Mouse (Mus musculus) heart, embryonic 15.5 days (tissue): ENCODE results near the gene Abcd2. TPM values are rescaled to one million over a fixed set of nuclear protein-coding genes. Genes with fewer than 3 reads are reported as not detected.

ENCODE experiments used
- ATAC-seq: fragments of 200-750 bp; cut with Nextera tagmentation; replicated peaks from 2 replicates; pipeline ENCODE4 v1.8.0; 2017; ENCODE audit warnings: low read depth, moderate TSS enrichment; ENCODE audit not compliant: insufficient number of reproducible peaks, insufficient read depth, low FRiP score
- H3K27ac ChIP-seq: fragments of 300-500 bp; sonication (generic); 2 replicates; pipeline ENCODE4 v1.5.1; 2015; ENCODE audit warnings: mild to moderate bottlenecking, inconsistent platforms
- H3K27me3 ChIP-seq: fragments of 300-500 bp; sonication (generic); 2 replicates; pipeline ENCODE4 v1.6.1; 2015; ENCODE audit warnings: inconsistent platforms
- H3K36me3 ChIP-seq: fragments of 300-500 bp; sonication (generic); 2 replicates; pipeline ENCODE4 v1.6.1; 2015; ENCODE audit warnings: mild to moderate bottlenecking, inconsistent platforms
- H3K4me1 ChIP-seq: fragments of 300-500 bp; sonication (generic); replicated peaks from 2 replicates; pipeline ENCODE4 v1.6.1; 2015; ENCODE audit warnings: inconsistent platforms
- H3K4me2 ChIP-seq: fragments of 300-500 bp; sonication (generic); 2 replicates; pipeline ENCODE4 v1.6.1; 2015; ENCODE audit warnings: inconsistent platforms, mild to moderate bottlenecking, moderate library complexity
- H3K4me3 ChIP-seq: fragments of 300-500 bp; sonication (generic); 2 replicates; pipeline ENCODE4 v1.5.1; 2015; ENCODE audit warnings: mild to moderate bottlenecking, inconsistent platforms
- H3K9ac ChIP-seq: fragments of 300-500 bp; sonication (generic); 2 replicates; pipeline ENCODE4 v1.6.1; 2015; ENCODE audit warnings: mild to moderate bottlenecking, inconsistent platforms
- H3K9me3 ChIP-seq: fragments of 300-500 bp; sonication (generic); replicated peaks from 2 replicates; pipeline ENCODE4 v1.6.1; 2016; ENCODE audit warnings: inconsistent platforms
- WGBS: fragments of 180-500 bp; shearing (Covaris S2); methylation state at CpG from one replicate; pipeline ENCODE4 v1.1.7; 2015; ENCODE audit warnings: mixed read lengths; 5-methylcytosine and 5-hydroxymethylcytosine counted together
- polyA plus RNA-seq: library from polyadenylated mRNA; unstranded; fragments of >200 nt; fragmentation: Nextera tagmentation; extraction: Ambion mirVana; gene quantifications from 2 replicates; pipeline ENCODE4 v1.2.1, GENCODE M21; 2015

Abcd2 gene
- polyA plus RNA-seq, 1 experiment from 2014 or later: 0.55 TPM

DNA sequence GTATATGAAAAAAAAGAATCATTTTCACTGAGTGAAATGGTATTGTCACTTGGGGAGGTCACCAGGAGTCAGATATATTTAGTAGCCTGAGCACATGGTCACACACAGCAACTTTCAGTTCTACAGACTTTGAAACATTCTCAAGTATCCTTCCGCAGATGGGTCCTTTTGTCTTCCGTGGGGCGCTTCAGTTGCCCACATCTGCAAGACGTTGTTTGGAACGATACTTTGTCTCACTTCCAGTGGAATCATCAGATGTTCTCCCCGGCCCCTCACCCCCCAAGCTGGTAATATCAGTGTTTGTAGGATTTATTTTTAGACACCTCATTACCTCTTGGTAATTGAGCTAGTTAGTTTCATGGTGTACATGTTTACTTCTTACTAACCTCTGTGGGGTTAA, 5.2 kb downstream of the Abcd2 start:
- Histone ChIP-seq H3K9ac (no peak overlapping the region), H3K27me3 (no peaks in the 10 kb centered on the region), H3K4me2 (no peak overlapping the region), H3K4me1 (peaks cover 9% of the 10 kb centered on the region), H3K36me3 (no peaks in the 10 kb centered on the region), H3K9me3 (no peaks in the 10 kb centered on the region), H3K4me3 (no peak overlapping the region), H3K27ac (no peak overlapping the region)
- WGBS: 73% methylated on average over 6 of the region's 6 CpGs
- ATAC-seq: no peak

DNA sequence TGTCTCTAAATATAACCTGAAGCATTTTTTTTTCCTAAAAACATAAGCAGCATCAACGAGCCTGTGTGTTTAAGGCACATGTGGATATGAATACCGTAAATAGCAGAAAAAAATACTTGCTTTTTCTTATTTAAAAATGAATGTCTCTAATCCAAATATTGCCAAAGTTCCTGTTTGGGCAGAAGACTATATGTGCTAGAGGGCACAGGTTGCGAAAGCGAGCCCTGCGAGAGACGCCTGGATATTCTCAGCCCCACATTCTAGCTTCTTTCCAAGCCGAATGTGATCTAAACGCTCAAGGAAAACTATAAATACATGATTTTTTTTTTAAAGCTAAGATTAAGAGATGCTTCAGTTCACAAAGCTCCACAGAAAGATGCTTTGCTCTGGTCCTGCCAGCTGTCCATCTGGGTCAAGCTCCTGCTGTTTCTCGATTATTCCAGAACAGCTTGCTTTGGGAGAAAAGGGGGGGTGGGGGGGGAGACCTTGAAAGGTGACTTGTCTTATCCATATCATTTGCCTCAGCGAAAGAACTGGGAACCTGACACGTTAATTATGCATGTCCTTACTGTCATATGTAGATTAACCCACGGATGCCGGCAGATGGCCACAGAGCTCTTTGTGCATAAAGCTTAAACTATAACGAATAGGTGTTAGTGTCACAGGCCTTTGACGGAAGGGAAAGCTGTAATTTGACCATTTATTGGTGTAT, 11.5 kb downstream of the Abcd2 start:
- Histone ChIP-seq H3K36me3 (no peaks in the 10 kb centered on the region), H3K9ac (no peak overlapping the region), H3K4me3 (no peak overlapping the region), H3K27ac (no peak overlapping the region), H3K27me3 (no peaks in the 10 kb centered on the region), H3K4me1 (no peaks in the 10 kb centered on the region), H3K4me2 (no peak overlapping the region), H3K9me3 (no peaks in the 10 kb centered on the region)
- 72% methylated on average over 15 of the region's 15 CpGs for WGBS
- no peak for ATAC-seq

DNA sequence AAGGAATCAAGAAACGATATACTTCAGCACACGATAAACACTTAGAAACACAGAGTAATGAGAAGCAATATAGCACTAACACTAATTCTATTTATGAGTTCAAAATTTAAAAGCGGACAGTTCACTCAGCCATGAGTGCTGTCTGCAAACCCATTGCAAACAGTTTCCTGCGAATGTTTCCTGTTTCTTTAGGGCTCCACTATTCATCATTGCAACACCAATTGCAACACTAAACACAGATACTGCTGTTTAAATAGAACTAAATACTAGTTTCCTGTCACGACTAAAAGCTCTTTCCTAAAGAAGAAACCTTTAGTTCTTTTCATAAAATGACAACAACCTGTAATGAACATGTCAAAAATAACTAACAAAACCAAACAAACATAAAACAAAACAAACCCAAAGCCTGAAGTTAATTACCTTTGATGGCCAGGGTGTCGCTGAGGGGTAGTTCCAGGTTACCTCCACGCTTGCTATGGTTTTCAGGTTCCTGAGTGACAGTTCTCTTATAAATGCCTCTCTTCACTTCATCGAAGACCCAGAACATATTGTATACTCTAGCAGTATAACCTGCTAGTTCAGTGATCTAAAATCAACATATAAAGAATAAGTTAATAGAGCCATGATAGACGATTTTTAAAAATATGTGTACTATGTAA, 12.8 kb downstream of the Abcd2 start:
- Histone ChIP-seq H3K27me3 (no peaks in the 10 kb centered on the region), H3K9me3 (no peaks in the 10 kb centered on the region), H3K9ac (no peak overlapping the region), H3K4me3 (no peak overlapping the region), H3K27ac (no peak overlapping the region), H3K4me2 (no peak overlapping the region), H3K4me1 (no peaks in the 10 kb centered on the region), H3K36me3 (no peaks in the 10 kb centered on the region)
- 70% methylated on average over 9 of the region's 9 CpGs for WGBS
- ATAC-seq: no peak

DNA sequence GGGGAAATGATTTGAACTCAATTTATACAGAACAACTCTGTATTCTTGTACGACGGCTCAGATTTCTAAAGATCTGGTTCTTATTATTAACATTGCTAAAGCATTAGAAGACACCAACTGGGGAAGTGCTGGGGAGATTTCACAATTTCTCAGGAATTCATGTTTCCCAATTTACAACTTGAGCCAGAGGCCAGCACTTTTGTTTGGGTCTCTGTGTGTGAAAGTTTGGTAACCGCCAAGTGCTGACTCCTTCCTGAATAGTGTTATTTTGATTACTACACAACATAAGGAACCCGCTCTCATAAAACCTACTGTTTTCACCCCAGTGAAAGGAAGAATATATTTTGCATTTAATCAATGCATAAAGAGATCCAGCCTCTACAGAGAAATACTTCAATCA, 19.4 kb downstream of the Abcd2 start:
- WGBS: 82% methylated on average over 4 of the region's 4 CpGs
- Histone ChIP-seq H3K27ac (no peak overlapping the region), H3K9me3 (no peaks in the 10 kb centered on the region), H3K4me2 (no peak overlapping the region), H3K9ac (no peak overlapping the region), H3K36me3 (no peaks in the 10 kb centered on the region), H3K27me3 (no peaks in the 10 kb centered on the region), H3K4me3 (no peak overlapping the region), H3K4me1 (no peaks in the 10 kb centered on the region)
- ATAC-seq: no peak

DNA sequence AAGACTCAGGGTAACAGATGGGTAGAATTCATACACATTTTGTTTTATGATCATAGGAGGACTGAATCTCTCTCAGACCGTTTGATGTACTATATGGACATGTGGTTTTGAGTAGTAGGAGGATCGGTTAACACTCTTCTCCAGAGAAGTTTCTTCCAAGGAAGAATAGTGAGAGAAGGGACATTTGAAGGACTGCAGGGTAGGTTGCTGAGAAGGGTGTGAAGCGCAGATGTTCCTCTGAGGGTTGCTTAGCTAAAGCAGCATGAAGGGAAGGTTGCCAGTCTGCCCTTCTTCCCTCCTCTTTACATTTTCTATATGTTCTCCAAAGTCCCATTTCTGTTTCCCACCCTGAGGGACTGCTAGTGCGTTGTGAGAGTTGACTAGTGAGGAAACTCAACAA, 20.3 kb downstream of the Abcd2 start:
- H3K9ac ChIP-seq: no peak overlapping the region
- ATAC-seq: no peak
- WGBS: 80% methylated on average over 4 of the region's 4 CpGs
- H3K4me3 ChIP-seq: no peak overlapping the region
- H3K27me3 ChIP-seq: no peaks in the 10 kb centered on the region
- H3K36me3 ChIP-seq: no peaks in the 10 kb centered on the region
- no peak overlapping the region for H3K4me2 ChIP-seq
- no peaks in the 10 kb centered on the region for H3K4me1 ChIP-seq
- no peak overlapping the region for H3K27ac ChIP-seq
- no peaks in the 10 kb centered on the region for H3K9me3 ChIP-seq

DNA sequence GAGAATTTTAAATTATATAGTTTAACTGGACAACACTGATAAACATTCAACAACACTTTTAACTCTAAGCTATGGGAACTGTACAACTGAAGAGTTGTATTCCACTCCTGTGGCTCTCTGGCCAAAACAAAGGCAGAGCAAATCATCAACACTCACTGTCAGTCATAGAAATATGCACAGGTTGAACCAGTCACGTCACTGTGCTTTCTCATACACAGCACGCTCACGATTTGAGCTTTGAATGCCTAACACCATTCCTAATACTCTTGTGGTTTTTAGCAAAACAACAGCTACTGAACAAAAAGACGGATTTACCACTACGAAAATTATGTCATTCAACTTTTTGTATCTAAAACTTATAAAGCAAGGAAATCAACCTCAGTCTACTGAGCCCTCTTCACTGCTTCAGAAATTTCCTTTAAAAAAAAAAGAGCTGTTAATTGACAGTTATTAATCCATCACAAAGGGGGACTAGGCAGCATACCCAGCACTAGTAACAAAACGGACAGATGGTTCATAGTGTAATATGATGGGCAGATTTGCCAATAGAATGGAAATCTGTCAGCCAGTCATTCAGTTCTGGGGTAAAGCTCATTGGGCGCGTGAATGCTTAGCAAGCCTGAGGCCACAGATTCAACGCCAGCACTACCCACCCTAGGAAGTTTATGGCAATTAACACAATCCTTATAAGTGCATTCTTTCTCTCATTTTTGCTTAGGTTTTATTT, 20.8 kb downstream of the Abcd2 start:
- H3K27ac ChIP-seq: no peak overlapping the region
- H3K4me1 ChIP-seq: no peaks in the 10 kb centered on the region
- no peak overlapping the region for H3K9ac ChIP-seq
- no peak overlapping the region for H3K4me2 ChIP-seq
- H3K9me3 ChIP-seq: no peaks in the 10 kb centered on the region
- WGBS: 76% methylated on average over 9 of the region's 9 CpGs
- no peaks in the 10 kb centered on the region for H3K36me3 ChIP-seq
- no peaks in the 10 kb centered on the region for H3K27me3 ChIP-seq
- no peak for ATAC-seq
- H3K4me3 ChIP-seq: no peak overlapping the region

DNA sequence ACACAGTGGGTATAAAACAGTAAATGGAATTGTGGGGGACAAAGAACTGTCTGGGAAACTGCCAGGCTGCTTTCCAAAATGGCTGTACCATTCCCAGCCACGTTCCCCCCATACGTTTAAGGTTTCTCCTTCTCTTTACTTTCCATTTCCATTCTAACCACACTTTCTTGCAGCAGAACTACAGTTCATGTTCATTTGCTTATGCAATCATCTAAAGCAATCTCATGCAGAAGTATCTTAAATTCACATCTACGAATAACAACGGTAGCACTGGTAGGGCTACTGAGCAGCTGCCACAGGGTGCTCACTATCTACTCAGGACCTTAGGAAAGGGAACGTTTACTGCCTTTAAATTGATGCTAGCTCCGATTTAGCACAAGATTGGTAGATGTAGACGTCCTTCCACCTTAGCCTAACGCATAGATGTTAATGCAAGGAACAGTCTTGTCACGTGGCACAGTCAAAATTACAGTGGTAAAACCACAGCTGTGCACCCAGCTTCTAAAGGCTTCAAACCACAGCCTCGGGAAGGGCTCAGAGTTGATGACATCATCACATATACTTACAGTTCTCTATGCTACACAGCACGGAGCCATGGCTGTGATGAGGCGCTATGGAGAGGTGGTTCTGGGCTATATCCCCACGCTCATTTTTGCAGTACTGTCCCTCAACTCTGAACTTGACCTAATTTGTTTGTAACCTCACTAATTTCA, 23.6 kb downstream of the Abcd2 start:
- H3K9me3 ChIP-seq: no peaks in the 10 kb centered on the region
- H3K4me2 ChIP-seq: no peak overlapping the region
- H3K4me3 ChIP-seq: no peak overlapping the region
- H3K9ac ChIP-seq: no peak overlapping the region
- no peak for ATAC-seq
- H3K27ac ChIP-seq: no peak overlapping the region
- no peaks in the 10 kb centered on the region for H3K27me3 ChIP-seq
- H3K4me1 ChIP-seq: no peaks in the 10 kb centered on the region
- WGBS: 78% methylated on average over 13 of the region's 13 CpGs
- no peaks in the 10 kb centered on the region for H3K36me3 ChIP-seq

DNA sequence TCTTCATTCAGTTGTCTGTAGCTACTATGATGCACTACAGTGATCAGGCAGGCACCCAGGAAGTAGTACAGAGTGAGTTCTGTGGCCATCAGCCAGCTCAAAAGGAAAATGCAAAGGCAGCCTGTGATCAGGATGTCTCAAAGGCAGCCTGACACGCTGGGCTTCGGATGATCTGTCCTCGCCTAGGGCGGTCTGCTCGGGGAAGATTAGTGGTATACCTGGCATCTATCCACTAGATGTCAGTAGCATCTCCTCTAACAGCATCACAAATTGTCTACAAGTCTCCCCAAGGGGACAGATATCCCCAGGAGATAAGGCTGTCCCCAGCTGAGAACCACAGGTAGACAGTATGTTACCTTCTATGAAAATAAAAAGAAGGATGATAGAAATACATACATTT, 26.6 kb downstream of the Abcd2 start:
- no peak overlapping the region for H3K4me3 ChIP-seq
- no peak for ATAC-seq
- H3K4me1 ChIP-seq: no peaks in the 10 kb centered on the region
- H3K4me2 ChIP-seq: no peak overlapping the region
- H3K36me3 ChIP-seq: no peaks in the 10 kb centered on the region
- H3K9me3 ChIP-seq: no peaks in the 10 kb centered on the region
- no peak overlapping the region for H3K9ac ChIP-seq
- H3K27me3 ChIP-seq: no peaks in the 10 kb centered on the region
- 10% methylated on average over 5 of the region's 5 CpGs for WGBS
- H3K27ac ChIP-seq: no peak overlapping the region

DNA sequence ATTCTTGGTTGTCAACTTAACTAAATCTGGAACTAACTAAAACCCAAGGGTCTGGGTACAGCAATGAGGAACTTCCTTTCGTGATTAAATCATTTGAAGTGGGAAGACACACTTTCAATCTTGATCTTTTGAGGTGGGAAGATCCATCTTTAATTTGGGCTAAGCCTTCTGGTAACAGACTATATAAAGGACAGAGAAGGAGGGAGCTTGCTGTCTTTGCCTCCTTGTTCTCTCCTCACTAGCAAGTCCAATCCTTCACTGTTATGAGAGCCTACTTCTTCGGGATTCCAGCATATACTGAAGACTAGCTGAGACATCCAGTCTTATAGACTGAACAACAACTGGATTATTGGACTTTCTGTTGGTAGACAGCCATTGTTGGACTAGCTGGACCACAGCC, 28.1 kb downstream of the Abcd2 start:
- 79% methylated on average over 2 of the region's 2 CpGs for whole genome bisulfite sequencing
- Histone ChIP-seq H3K27me3 (no peaks in the 10 kb centered on the region), H3K9me3 (no peaks in the 10 kb centered on the region), H3K36me3 (no peaks in the 10 kb centered on the region), H3K4me2 (no peak overlapping the region), H3K4me3 (no peak overlapping the region), H3K9ac (no peak overlapping the region), H3K4me1 (no peaks in the 10 kb centered on the region), H3K27ac (no peak overlapping the region)
- no peak for ATAC-seq

DNA sequence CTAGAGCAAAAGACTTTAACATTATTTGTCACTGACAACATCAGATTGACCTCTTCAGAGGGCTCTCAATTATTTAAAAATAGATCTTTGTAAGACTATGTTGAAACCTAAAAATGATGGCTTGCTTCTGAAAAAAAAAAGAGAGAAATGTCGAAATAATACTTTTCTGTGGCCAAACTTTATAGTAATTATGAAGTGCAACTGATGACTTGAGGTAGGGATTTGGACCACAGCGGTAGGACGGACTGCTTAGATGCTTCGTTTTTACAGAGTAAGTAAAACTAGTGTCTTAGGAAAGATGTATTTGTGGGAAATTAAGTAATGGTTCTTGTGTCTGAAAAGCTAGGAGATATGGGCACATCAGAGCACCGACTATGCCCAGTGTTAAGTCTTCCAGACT, 30.4 kb downstream of the Abcd2 start:
- Histone ChIP-seq H3K27me3 (no peaks in the 10 kb centered on the region), H3K9me3 (no peaks in the 10 kb centered on the region), H3K4me1 (no peaks in the 10 kb centered on the region), H3K4me2 (no peak overlapping the region), H3K9ac (no peak overlapping the region), H3K27ac (no peak overlapping the region), H3K4me3 (no peak overlapping the region), H3K36me3 (no peaks in the 10 kb centered on the region)
- WGBS: 78% methylated on average over 5 of the region's 5 CpGs
- no peak for ATAC-seq

DNA sequence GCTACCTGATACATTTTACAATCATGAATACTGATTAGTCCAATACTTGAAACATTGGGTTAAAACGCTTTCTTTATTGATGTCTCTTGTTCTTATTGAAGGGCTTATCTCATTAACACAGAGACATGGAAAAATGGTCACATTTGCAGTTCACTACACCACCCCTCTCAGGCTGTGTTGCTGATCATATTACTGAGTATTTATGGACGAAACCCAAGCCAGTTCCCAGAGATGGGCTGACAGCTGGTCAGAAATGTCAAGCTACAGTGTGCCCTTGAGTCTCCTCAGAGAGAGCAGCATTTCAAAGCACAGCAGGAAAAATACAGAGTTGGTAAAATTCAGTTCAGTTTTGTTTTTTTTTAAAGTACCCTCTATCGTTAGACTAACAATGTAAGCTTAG, 38.3 kb downstream of the Abcd2 start:
- H3K9me3 ChIP-seq: no peaks in the 10 kb centered on the region
- H3K4me3 ChIP-seq: no peak overlapping the region
- 69% methylated on average over 3 of the region's 3 CpGs for WGBS
- H3K36me3 ChIP-seq: no peaks in the 10 kb centered on the region
- H3K27ac ChIP-seq: no peak overlapping the region
- ATAC-seq: no peak
- no peaks in the 10 kb centered on the region for H3K4me1 ChIP-seq
- no peak overlapping the region for H3K9ac ChIP-seq
- H3K4me2 ChIP-seq: no peak overlapping the region
- no peaks in the 10 kb centered on the region for H3K27me3 ChIP-seq
